Mouse (Mus musculus) naive thymus-derived CD4-positive, alpha-beta T cell, adult 2 months (primary cell): ENCODE measurements at regions not wholly inside any gene's neighbourhood (a gene's known extent, or its start where the extent isn't known, plus 50 kb on each side); places are given as distances from the start of the nearest gene placed in this dataset.

Experiments
- DNase-seq: peaks from one replicate; pipeline ENCODE4 v3.0.0-alpha.2; 2011; ENCODE audit warnings: low read depth

GRCm38 (mm10) chr16:66086499-66086898, 271.4 kb downstream of the Vgll3 start:
- peak; percentile 0 for DNase-seq

GRCm38 (mm10) chr16:66092766-66093165, 277.7 kb downstream of the Vgll3 start:
- no peak for DNase-seq

- no peak for DNase-seq
These were observed 280.6 kb downstream of the Vgll3 start for GRCm38 (mm10) chr16:66095682-66096081.

GRCm38 (mm10) chr16:66117930-66118329, 302.9 kb downstream of the Vgll3 start:
- DNase-seq, result no peak

GRCm38 (mm10) chr16:66137755-66138154, 322.7 kb downstream of the Vgll3 start:
- DNase-seq, result no peak

- no peak for DNase-seq
These were observed 329.7 kb downstream of the Vgll3 start for GRCm38 (mm10) chr16:66144765-66145164.

GRCm38 (mm10) chr16:66145280-66145679, 330.2 kb downstream of the Vgll3 start:
- no peak for DNase-seq

- DNase-seq, result no peak
These were observed 353.2 kb downstream of the Vgll3 start for GRCm38 (mm10) chr16:66168289-66168688.

- peak; percentile 26 for DNase-seq
These were observed 375.7 kb downstream of the Vgll3 start for GRCm38 (mm10) chr16:66190801-66191200.

GRCm38 (mm10) chr16:66201406-66201805, 386.3 kb downstream of the Vgll3 start:
- no peak for DNase-seq
